Mouse (Mus musculus) frontal cortex, adult 2 months (tissue): Measurements from ENCODE around the gene Rasgef1b. TPM values are rescaled to one million over a fixed set of nuclear protein-coding genes. Genes with fewer than 3 reads are reported as not detected.
A peak's percentile ranks its signal among the peaks of the same experiment; 100 is the strongest.

Experiments used
- DNase-seq, 2 experiments: peaks; one replicate each; pipeline ENCODE4 v3.0.0; 2022; ENCODE audit warnings: low spot score in 1 of 2; ENCODE audit errors: extremely low spot score in 1 of 2
- polyA plus RNA-seq: library from polyadenylated mRNA; depleted of rRNA; stranded (reverse); fragments of >200 nt; gene quantifications from 2 replicates; pipeline ENCODE4 v1.2.3, GENCODE M21; 2012

The Rasgef1b gene
- polyA plus RNA-seq, 1 experiment, result 45.0 TPM

DNA sequence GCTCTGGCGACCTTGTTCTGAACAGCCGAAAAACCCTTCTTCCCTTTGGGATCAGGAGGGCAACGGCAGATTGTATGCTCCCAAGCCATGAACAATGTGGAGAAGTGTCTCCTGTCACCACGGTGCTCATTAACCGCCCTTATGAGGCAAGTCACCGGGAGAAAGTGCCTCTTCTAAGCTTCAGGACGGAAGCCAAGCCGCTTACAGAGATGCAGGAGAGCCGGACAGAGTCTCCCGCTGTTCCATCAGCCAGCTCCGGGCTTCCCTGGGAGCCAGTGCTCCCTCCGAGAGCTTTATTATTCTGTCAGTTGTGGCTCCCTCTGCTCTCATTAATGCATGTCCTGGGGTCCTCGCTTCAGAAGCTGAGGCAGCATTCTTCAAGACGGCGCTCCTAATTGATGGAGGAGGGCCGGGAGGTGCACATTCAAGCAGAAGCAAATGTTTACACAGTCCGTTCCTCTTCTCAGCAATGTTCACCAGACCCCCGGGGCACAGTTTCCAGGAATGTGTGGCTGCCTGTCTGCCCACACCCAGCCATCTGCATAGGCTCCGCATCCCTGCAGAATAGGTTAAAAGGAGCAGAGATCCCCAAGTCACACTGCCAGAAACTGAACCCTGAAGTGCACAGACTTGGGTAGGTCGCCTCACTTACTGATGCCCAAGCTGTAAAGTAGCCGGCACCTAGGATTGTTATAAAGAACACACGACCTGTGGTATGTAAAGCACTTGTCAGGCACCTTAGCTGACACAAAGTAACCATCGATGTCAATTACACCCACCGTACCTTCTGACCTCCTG, 115.3 kb downstream of the Rasgef1b start:
- DNase-seq, result no peak

DNA sequence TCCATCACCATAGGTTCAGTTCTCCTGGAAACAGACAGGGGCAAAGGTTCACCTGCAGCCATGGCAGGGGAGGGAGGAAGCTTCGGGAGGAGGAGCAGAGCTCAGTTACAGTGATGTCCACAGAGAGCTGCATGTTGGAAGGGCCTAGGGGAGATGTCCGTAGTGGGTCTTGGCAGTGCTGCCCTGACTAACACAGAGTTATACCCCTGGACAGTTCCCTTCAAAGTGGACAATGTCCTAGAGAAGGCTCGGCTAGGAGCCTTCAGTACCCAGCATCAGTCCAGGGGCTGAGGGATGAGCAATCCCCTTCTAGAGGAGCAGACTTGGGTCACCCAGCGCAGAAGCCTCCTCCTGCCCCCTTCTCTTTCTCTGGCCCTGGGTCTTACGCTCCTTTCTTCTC, 121.3 kb downstream of the Rasgef1b start:
- DNase-seq, result no peak

DNA sequence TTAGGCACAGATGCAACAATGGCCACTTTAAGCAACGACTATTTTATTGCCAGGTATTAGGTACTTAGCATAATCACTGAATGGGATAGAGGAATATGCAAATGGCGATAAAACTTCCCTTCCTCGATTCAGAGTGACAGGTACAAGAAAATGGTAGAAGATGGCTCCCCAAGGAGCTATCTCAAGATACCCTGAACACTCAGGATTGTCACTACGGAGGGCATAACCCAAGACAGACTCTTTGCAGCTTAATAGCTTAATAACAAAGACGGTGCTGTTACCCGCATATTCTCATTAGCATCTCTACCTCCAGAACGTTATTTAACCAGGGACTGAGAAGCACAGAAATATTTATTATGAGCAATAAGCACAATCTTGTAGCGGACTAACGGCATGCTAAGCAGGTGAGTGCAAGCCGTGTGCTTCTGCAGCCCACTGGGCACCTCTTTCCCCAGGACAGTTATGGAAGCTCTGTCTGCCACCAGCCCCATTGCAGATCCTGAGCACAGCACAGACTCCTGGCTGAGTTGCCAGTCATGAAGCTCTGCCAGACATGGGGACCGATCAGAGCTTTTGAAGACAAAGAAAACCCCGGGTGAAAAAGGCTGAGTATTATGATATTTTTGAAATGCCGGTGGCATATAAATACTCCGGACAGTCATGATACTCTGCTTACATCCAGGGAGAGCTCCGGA, 122.6 kb downstream of the Rasgef1b start:
- DNase-seq, result no peak

DNA sequence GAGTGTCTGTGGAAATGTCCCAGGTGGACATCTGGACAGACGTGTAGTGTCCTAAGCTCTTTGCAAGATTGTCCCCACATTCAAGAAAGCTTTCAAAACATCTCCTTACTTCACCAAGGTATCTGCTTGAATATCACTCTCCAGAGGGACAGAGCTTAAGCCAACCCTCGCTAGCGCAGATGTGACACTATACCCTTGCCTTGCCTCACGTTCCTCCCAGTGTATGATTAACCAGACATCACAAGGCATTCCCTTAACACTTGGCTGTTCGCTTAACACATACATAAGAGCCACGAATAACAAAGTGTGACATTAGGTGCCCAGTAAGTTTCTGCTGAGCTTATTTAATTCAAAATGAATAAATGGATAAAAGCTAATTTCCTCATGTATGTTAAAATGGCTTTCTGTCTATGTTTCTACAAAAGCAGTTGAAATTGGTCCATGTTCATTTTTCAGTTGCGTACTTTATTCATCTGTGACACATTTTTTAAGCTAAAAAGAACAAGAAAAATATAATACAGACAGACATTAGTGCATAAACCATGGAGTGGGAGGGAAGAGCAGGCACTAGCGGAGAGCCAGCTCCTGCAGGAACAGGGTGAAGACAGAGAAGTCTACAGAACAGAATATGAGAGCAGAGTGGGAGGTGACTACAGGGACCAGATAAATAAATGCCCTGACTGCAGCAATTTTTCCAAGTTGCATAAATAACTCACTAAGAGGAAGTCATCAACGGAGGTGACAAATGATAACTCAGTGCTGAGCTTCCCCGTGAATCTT, 126.4 kb downstream of the Rasgef1b start:
- DNase-seq, result no peak

GRCm38 (mm10) chr5:99599376-99599775, 129.5 kb downstream of the Rasgef1b start:
- no peak for DNase-seq

DNA sequence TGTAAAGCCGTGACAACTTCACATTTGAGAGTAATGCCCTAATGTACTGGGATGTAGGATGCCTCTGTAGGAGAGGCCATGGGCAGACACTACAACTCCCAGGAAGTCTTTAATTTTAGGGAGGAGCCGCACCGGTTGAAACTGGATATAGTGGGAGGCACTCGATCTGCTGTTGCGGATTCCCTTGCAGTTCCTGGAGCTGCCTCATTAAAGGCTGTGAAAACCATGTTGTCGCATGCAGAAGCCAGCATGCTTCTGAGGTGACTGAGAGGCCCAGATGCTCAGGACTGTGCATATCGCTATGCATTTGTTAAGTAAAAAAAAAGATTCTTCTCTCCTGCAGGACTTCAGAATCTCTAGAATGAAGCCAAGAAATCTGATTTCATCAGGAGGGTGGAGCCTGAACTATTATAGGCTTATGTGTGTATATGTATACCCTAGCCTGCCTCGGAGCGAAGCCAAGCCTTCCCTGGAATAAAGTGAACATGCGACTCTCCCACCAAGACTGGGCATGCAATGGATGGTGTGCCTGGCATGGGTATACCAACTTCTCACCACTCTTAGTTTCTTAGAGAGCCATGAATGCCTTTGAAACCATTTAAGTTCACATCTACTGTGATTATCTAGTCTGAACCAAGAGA, 130.3 kb downstream of the Rasgef1b start:
- peak in 1 of 2 experiments; percentile 50 for DNase-seq

DNA sequence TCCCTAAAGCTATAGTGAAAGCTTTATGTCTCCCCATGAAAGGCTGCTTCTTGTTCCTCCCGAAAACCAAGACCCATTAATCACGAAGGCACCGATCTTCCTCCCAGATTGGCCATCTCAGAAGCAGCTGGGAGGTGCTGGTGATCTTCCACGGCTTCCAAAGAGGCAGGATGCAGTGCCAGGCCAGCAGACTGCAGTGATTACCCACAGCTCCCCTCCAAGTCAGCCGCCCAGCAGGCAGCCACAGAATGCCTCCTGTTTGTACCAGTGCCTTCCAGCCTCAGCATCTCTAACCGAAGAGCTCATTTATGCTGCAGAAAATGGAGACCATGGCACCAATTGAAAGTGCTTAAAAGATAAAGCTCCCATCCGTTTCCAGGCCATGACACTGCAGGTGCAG, 131.2 kb downstream of the Rasgef1b start:
- no peak for DNase-seq

DNA sequence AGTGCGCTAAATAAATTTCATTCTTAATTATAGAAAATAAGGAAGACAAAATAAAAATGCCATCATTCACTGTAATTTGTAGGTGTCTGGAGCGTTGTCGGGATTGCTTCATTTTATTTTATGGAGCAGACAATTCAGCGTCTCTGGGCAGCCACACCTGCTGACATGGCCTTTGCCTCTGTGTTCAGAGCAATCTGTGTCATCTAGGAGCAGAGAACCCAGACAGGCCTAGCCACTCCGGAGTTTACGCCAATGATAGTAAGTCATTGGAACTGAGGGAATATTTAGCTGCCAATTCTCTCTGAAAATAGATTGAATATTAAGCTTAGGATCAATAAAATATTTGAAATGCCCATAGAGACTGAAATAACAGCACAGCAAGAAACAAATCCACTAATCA, 137.5 kb downstream of the Rasgef1b start:
- DNase-seq, result no peak

GRCm38 (mm10) chr5:99590539-99590938, 138.3 kb downstream of the Rasgef1b start:
- DNase-seq, result no peak

- peak in 1 of 2 experiments; percentile 53 for DNase-seq
Observed at GRCm38 (mm10) chr5:99587994-99588393, 140.9 kb downstream of the Rasgef1b start.

DNA sequence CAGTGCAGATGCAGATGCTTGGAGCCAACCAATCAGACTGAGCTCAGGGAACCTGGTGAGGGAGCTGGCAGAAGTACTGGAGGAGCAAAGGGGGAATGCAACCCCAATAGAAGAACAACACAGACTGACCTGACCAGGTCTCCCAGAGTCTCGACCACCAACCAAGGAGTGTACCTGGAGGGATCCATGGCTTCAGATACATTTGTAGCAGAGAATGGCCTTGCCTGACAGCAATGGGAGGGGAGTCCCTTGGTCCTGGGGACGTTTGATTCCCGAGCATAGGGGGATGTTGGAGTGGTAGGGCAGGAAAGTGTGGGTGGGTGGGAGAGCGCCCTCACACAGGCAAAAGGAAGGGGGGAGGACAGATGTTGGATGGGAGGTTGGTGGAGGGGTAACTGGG, 141.3 kb downstream of the Rasgef1b start:
- DNase-seq, result no peak

GRCm38 (mm10) chr5:99586287-99586686, 142.6 kb downstream of the Rasgef1b start:
- DNase-seq, result no peak

DNA sequence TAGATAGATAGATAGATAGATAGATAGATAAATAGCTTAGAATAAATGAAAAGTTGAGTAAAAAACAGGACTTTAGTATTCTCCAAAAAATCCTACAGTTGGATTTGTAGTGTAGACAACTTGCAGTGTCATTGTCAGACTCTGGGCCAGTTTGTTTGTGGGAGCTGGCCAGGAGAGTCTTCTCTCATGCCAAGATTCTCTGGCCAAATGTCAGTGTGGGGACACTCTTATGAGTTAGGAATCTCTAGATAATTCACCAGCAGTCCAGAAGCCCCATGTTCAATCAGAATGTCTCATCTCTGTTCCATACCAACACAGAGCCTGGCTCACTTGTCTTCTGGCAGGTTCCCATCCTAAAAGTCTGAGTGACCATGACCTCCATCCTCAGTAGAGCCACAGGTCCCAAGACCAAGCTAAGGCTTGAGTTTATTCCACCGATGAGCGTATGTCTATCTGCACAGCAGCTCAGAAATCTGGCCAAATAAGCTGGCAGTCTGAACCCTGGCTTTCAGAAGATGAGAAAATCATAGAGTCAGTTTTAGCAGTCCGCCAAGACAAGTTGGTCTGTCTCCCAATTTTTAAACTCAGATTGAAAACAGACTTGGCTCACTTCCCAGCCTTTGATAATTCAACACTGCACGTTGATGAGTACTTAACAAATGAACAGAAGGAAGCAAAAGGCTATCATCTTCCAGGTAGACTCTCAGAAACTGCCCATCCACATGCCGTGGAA, 143.5 kb downstream of the Rasgef1b start:
- no peak for DNase-seq

DNA sequence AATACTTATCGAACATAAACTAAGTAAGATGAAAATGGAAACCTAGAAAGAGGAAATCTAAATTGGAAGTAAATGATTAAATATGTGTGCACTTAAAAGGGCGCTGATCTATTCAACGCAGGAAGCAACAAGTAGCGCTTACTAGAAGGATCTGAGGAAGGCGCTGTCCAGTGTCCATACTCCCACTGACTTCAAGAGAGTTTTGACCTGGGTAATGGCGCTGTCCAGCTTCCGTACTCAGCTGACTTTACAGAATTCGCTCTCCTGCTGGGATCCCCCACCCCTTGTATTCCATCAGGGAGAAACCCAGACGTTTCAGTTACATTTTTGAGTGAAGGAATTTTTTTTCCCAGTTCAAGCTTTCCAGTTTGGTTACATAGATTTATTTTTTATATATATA, 144.6 kb downstream of the Rasgef1b start:
- DNase-seq, result no peak

DNA sequence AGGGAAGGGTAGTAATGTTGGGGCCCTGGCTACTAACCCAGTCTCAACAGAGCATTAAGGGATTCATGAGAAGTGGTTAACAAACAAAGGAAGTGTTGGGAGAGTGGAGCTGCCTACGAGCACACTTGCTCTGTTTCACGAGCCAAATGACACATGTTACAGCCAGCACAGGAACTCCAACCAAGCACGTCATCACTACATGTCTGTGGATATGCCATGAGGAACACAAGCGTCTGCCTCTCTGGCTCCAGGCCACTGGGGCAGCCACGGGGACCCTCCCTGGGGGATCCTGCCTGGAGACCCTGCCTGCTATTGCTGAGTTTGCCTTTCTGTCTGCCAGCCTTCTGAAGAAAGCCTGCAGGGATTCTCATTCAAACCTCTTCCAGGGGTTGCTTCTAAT, 146.8 kb downstream of the Rasgef1b start:
- DNase-seq, result no peak

- peak in 1 of 2 experiments; percentile 64 for DNase-seq
Observed at GRCm38 (mm10) chr5:99578692-99579091, 150.2 kb downstream of the Rasgef1b start.

DNA sequence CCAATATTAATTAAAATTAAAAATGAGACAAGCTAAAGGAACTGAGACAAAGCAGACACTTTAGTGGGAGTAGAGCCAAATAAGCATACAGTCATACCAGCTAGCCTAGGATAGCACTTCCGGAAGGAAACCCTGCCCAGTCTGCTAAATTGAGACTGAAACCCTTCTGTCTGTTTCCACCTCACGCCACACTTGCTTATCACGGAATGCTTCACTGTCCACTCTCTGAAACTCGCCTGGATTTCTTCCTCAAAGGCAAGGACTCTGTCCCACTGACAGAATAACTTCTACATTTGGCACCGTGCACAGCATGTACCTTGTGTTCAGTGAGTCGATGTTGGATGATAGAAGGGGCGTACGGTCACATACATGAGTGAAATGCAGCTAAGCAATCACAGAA, 153.0 kb downstream of the Rasgef1b start:
- DNase-seq, result no peak

GRCm38 (mm10) chr5:99564501-99565323, 164.2 kb downstream of the Rasgef1b start:
- DNase-seq, result no peak

- no peak for DNase-seq
Observed at GRCm38 (mm10) chr5:99562096-99562495, 166.8 kb downstream of the Rasgef1b start.
